11 mouse cellular contexts compared by ENCODE assay signal in the genomic region with DNA sequence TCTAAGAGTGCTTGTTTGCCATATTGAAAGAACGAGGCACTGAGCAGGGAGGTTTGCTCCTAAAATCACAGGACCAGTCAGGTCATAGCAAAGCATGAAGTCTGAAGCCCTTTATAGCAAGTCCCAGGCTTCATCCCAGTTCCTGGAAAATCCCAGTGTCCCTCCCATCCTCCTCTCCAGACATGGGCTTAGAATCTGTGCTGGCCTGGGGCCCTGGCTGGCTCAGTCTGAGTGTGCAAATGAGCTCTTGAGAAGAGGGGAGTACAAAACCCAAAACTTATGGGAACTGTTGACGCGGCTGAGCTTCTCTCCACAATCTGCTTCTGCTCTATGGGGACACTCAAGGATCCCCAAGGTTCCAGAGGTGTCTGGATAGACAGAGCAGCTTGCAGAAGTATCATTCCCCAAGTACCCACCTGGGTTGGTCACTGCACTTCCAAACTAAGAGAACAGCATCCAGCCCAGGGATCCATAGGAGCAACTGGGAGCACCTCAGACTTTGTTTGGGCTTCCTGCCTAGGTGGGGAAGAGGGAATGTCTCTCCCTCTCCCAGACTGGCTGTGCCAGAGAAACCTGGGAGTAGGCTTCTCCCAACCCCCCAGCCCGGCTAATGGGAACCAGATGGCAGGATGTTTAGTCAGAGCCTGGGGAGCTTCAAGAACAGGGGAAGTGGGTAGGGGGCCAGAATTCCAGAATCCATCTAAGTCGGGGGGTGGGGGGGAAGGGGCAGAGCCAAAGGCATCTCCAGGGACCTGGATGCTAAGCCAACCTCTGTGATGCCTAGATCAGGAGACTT. TPM values are rescaled to one million over a fixed set of nuclear protein-coding genes. Genes with fewer than 3 reads are reported as not detected.
DNase-seq lines count a peak whose midpoint lies in the region; ATAC-seq and TF ChIP-seq lines count a peak whose summit lies in the region.
"Had no signal": no experiment of that assay in that cellular context is flagged by ENCODE, and none has a peak within 500 bp of the region (broad histone marks: within the 10 kb centered on the region; RNA-seq: fewer than 3 reads in every experiment).

No protein-coding gene starts in this region.

- no peak overlapping the region for H3K4me3 ChIP-seq in forebrain, embryonic 10.5 days
- no peak overlapping the region for H3K4me3 ChIP-seq in forebrain, embryonic 12.5 days (replicated peaks)
- H3K4me3 ChIP-seq in intestine, embryonic 14.5 days (ENCODE audit: low read depth, low read length) = no peak overlapping the region
- H3K4me3 ChIP-seq in stomach, postnatal 0 days (ENCODE audit: low read depth, low read length) = no peak overlapping the region

- TF ChIP-seq EP300 in stomach, postnatal 0 days (optimal IDR thresholded peaks at IDR 0.05) = no peak

- peak overlapping the region; percentile 66 for H3K27ac ChIP-seq in forebrain, embryonic 10.5 days
- H3K27ac ChIP-seq in forebrain, embryonic 12.5 days = no peak overlapping the region
- peak overlapping the region; percentile 57 for H3K27ac ChIP-seq in intestine, embryonic 14.5 days (ENCODE audit: low read depth)
- H3K27ac ChIP-seq in stomach, postnatal 0 days (replicated peaks) = peak overlapping the region; percentile 67
- H3K27ac ChIP-seq: macrophage had no signal

- no peaks in the 10 kb centered on the region for H3K36me3 ChIP-seq in forebrain, embryonic 10.5 days (replicated peaks)
- no peaks in the 10 kb centered on the region for H3K36me3 ChIP-seq in forebrain, embryonic 12.5 days (replicated peaks)
- no peaks in the 10 kb centered on the region for H3K36me3 ChIP-seq in intestine, embryonic 14.5 days (ENCODE audit: control insufficient read depth, insufficient read depth, low read length)
- no peaks in the 10 kb centered on the region for H3K36me3 ChIP-seq in stomach, postnatal 0 days (ENCODE audit: control insufficient read depth, insufficient read depth, low read length)

- no peak for TF ChIP-seq CTCF in stomach, postnatal 0 days (IDR thresholded peaks at IDR 0.05; ENCODE audit: low read depth)

- no peaks in the 10 kb centered on the region for H3K9me3 ChIP-seq in forebrain, embryonic 10.5 days
- H3K9me3 ChIP-seq in forebrain, embryonic 12.5 days = no peaks in the 10 kb centered on the region
- H3K9me3 ChIP-seq in intestine, embryonic 14.5 days (ENCODE audit: control insufficient read depth, low read length) = no peaks in the 10 kb centered on the region
- H3K9me3 ChIP-seq in stomach, postnatal 0 days (ENCODE audit: control insufficient read depth, low read length) = no peaks in the 10 kb centered on the region

- H3K27me3 ChIP-seq in forebrain, embryonic 10.5 days (ENCODE audit: poor library complexity, severe bottlenecking) = peaks cover 71% of the 10 kb centered on the region
- 0 out of 2 replicates have a peak, but pooled peaks cover 2% of the 10 kb centered on the region for H3K27me3 ChIP-seq in forebrain, embryonic 12.5 days
- H3K27me3 ChIP-seq in intestine, embryonic 14.5 days (replicated peaks; ENCODE audit: control insufficient read depth, insufficient read depth, low read length) = no peaks in the 10 kb centered on the region
- H3K27me3 ChIP-seq in stomach, postnatal 0 days (ENCODE audit: control insufficient read depth, insufficient read depth, low read length) = no peaks in the 10 kb centered on the region

- no peak overlapping the region for H3K4me2 ChIP-seq in forebrain, embryonic 12.5 days
- no peak overlapping the region for H3K4me2 ChIP-seq in intestine, embryonic 14.5 days (ENCODE audit: low read length)
- H3K4me2 ChIP-seq in stomach, postnatal 0 days (replicated peaks; ENCODE audit: low read depth) = no peak overlapping the region

- no peak for ATAC-seq in forebrain, embryonic 12.5 days (ENCODE audit: low FRiP score)
- ATAC-seq in intestine, embryonic 14.5 days (replicated peaks; ENCODE audit: low FRiP score, low TSS enrichment, low read depth) = no peak
- ATAC-seq in stomach, postnatal 0 days (ENCODE audit: low FRiP score, low TSS enrichment) = peak; percentile 51; the same call in 1 of the 2 replicates

- no peak overlapping the region for H3K9ac ChIP-seq in forebrain, embryonic 12.5 days
- no peak overlapping the region for H3K9ac ChIP-seq in intestine, embryonic 14.5 days (ENCODE audit: low read length)
- H3K9ac ChIP-seq in stomach, postnatal 0 days (ENCODE audit: low read length) = no peak overlapping the region

- no peaks in the 10 kb centered on the region for H3K4me1 ChIP-seq in forebrain, embryonic 10.5 days
- H3K4me1 ChIP-seq in forebrain, embryonic 12.5 days = no peaks in the 10 kb centered on the region
- no peaks in the 10 kb centered on the region; the same call in 1 of the 2 replicates for H3K4me1 ChIP-seq in intestine, embryonic 14.5 days (replicated peaks; ENCODE audit: control insufficient read depth, insufficient read depth, low read length)
- no peaks in the 10 kb centered on the region for H3K4me1 ChIP-seq in stomach, postnatal 0 days (replicated peaks; ENCODE audit: control insufficient read depth, insufficient read depth)

- no peak for DNase-seq in forebrain, embryonic 10.5 days (ENCODE audit: extremely low spot score, low spot score)
- DNase-seq in right cerebral cortex, postnatal 10 days (ENCODE audit: low spot score in 2 of 2) = peak; percentile 33 to 41
- no peak for DNase-seq in right cerebral cortex, postnatal 14 days
- DNase-seq in intestine, embryonic 14.5 days (ENCODE audit: low spot score) = no peak
- DNase-seq in stomach, postnatal 0 days (ENCODE audit: low spot score) = no peak
- no peak for DNase-seq in cerebellum, adult 9-10 months
- no peak for DNase-seq in adrenal gland, adult (ENCODE audit: inconsistent age in 2 of 2, low spot score in 1 of 2)
- DNase-seq: adrenal gland, postnatal 14 days; right cerebral cortex, postnatal 25 days had no signal

- 72% methylated on average over 5 of the region's 5 CpGs for WGBS in forebrain, embryonic 10.5 days
- WGBS in forebrain, embryonic 12.5 days = 73% methylated on average over 5 of the region's 5 CpGs
- WGBS in intestine, embryonic 14.5 days = 50% methylated on average over 5 of the region's 5 CpGs
- 38% methylated on average over 5 of the region's 5 CpGs for WGBS in stomach, postnatal 0 days

RNA-seq across cellular contexts. Expression of gene Haus7, which starts 8.8 kb away (rescaled TPM):
- 87.8 and 88.7 TPM in 2 replicates for polyA plus RNA-seq in forebrain, embryonic 10.5 days (2016; fragmentation: Nextera tagmentation; extraction: Ambion mirVana)
- polyA plus RNA-seq in forebrain, embryonic 12.5 days (2016; fragmentation: Nextera tagmentation; extraction: Ambion mirVana) = 68.2 and 72.9 TPM in 2 replicates
- 58.2 and 59.4 TPM in 2 replicates for polyA plus RNA-seq in intestine, embryonic 14.5 days (2014; fragmentation: Nextera tagmentation; extraction: Ambion mirVana)
- polyA plus RNA-seq in stomach, postnatal 0 days (2015; fragmentation: Nextera tagmentation; extraction: Ambion mirVana) = 35.7 and 36.6 TPM in 2 replicates

RNA-seq across cellular contexts. Expression of gene Bgn, which starts 15.8 kb away (rescaled TPM):
- polyA plus RNA-seq in forebrain, embryonic 10.5 days (2016; fragmentation: Nextera tagmentation; extraction: Ambion mirVana) = 10.3 and 12.3 TPM in 2 replicates
- polyA plus RNA-seq in forebrain, embryonic 12.5 days (2016; fragmentation: Nextera tagmentation; extraction: Ambion mirVana) = 21.4 and 21.5 TPM in 2 replicates
- polyA plus RNA-seq in intestine, embryonic 14.5 days (2014; fragmentation: Nextera tagmentation; extraction: Ambion mirVana) = 52.7 and 58.1 TPM in 2 replicates
- polyA plus RNA-seq in stomach, postnatal 0 days (2015; fragmentation: Nextera tagmentation; extraction: Ambion mirVana) = 88.0 and 89.2 TPM in 2 replicates

RNA-seq across cellular contexts. Expression of gene Trex2, which starts 32.5 kb away (rescaled TPM):
- not detected in 2 replicates for polyA plus RNA-seq in forebrain, embryonic 10.5 days (2016; fragmentation: Nextera tagmentation; extraction: Ambion mirVana)
- polyA plus RNA-seq in forebrain, embryonic 12.5 days (2016; fragmentation: Nextera tagmentation; extraction: Ambion mirVana) = not detected in 2 replicates
- not detected in 2 replicates for polyA plus RNA-seq in intestine, embryonic 14.5 days (2014; fragmentation: Nextera tagmentation; extraction: Ambion mirVana)
- polyA plus RNA-seq in stomach, postnatal 0 days (2015; fragmentation: Nextera tagmentation; extraction: Ambion mirVana) = 98.8 and 103 TPM in 2 replicates
- polyA plus RNA-seq: macrophage had no signal

RNA-seq across cellular contexts. Expression of gene Atp2b3, which starts 35.2 kb away (rescaled TPM):
- polyA plus RNA-seq in forebrain, embryonic 10.5 days (2016; fragmentation: Nextera tagmentation; extraction: Ambion mirVana) = 0.06 and 0.10 TPM in 2 replicates
- 0.74 and 0.78 TPM in 2 replicates for polyA plus RNA-seq in forebrain, embryonic 12.5 days (2016; fragmentation: Nextera tagmentation; extraction: Ambion mirVana)
- 0.26 and 0.49 TPM in 2 replicates for polyA plus RNA-seq in intestine, embryonic 14.5 days (2014; fragmentation: Nextera tagmentation; extraction: Ambion mirVana)
- polyA plus RNA-seq in stomach, postnatal 0 days (2015; fragmentation: Nextera tagmentation; extraction: Ambion mirVana) = 0.07 and 0.12 TPM in 2 replicates

RNA-seq across cellular contexts. Expression of gene Zfp92, which starts 56.7 kb away (rescaled TPM):
- 0.17 and 0.19 TPM in 2 replicates for polyA plus RNA-seq in forebrain, embryonic 10.5 days (2016; fragmentation: Nextera tagmentation; extraction: Ambion mirVana)
- 0.17 and 0.22 TPM in 2 replicates for polyA plus RNA-seq in forebrain, embryonic 12.5 days (2016; fragmentation: Nextera tagmentation; extraction: Ambion mirVana)
- 0.38 TPM in 2 replicates for polyA plus RNA-seq in intestine, embryonic 14.5 days (2014; fragmentation: Nextera tagmentation; extraction: Ambion mirVana)
- polyA plus RNA-seq in stomach, postnatal 0 days (2015; fragmentation: Nextera tagmentation; extraction: Ambion mirVana) = 0.10 TPM in 2 replicates
- polyA plus RNA-seq: macrophage had no signal

Comparison
In these comparisons a context has a peak if more than half of its experiments do, and no peak if none do; other contexts are left out.
1. DNase-seq: peak in right cerebral cortex, postnatal 10 days (2 of 2); none in forebrain, embryonic 10.5 days (single experiment), right cerebral cortex, postnatal 14 days (single experiment), intestine, embryonic 14.5 days (single experiment), stomach, postnatal 0 days (single experiment), cerebellum, adult 9-10 months (single experiment) and adrenal gland, adult (0 of 2).
2. RNA of gene Trex2, which starts 32.5 kb away (polyA plus RNA-seq): 98.8 to 103 TPM in stomach, postnatal 0 days; not detected in forebrain, embryonic 10.5 days, not detected in forebrain, embryonic 12.5 days and not detected in intestine, embryonic 14.5 days; every median in the first group is over 10 times any median in the second.